Mouse (Mus musculus) right cerebral cortex, postnatal 14 days (tissue): Measurements from ENCODE around the gene Srsf2.
"Not testable (repeated sequence)": the region's sequence is repeated elsewhere in the genome, so short reads cannot be mapped to it uniquely, and the experiment has no call there.

Experiments used
- DNase-seq: peaks from one replicate; pipeline ENCODE4 v3.0.0; 2022

The Srsf2 gene

DNA sequence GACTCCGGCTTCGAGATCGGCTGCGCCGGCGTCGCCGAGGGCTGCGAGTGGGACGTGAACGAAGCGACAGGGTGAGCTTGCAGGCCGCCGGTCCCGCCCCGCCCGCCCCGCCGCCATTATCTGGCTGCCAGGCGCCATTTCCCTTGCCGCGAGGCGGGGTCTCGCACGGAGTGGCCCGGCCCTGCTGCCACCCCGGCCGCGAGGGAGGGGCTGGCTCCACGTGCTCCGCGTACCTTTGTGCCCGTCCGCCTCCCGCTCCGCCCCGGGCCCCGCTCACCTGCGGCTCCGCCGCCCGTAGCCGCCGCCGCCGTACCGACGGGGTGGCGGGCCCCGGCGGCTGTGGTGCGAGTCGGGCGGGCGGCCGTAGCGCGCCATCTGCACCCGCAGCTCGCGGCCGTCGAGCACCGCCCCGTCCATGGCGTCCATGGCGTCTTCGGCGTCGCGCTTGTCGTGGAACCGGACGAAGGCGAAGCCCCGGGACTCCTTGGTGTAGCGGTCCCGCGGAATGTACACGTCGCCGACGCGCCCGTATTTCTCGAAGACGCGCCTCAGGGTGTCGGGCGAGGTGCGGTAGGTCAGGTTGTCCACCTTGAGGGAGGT lies 503 bp downstream of the Srsf2 start, which contains the start of gene Mfsd11:
Gene Mfsd11, plus strand, starts transcription at position 150 of the 600 bp plus-strand sequence.
- DNase-seq, result peak; percentile 79

DNA sequence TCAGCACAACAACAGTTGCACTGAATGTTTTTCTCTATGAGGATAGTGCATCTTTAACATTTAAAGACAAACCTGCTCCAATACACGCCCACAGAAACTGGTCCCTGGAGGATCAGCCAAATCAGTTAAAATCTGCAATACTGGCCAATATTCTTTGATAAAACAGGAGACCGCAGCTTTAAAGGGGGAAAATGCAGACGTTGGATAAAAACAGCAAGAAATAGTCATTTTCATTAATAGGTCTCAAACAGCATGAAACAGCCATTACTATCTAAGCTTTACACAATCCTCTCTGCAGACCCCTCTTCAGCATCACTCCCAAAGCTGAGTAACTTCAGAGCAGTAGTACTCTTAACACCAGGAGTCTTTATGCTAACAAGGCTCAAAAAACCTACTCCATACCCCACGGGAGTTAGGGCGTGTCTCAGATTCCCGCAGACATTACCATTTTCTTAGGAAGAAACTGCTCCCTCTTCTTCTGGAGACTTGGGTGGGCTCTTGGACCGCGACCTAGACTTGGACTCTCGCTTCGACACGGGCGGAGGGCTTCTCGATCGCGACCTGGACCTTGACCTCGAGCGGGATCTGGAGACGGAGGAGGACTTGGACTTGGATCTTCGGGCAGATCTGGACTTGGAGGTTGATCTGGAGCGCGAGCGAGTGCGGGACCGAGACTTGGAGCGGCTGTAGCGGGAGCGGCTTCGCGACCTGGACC lies 1.2 kb downstream of the Srsf2 start:
- DNase-seq, result no peak

DNA sequence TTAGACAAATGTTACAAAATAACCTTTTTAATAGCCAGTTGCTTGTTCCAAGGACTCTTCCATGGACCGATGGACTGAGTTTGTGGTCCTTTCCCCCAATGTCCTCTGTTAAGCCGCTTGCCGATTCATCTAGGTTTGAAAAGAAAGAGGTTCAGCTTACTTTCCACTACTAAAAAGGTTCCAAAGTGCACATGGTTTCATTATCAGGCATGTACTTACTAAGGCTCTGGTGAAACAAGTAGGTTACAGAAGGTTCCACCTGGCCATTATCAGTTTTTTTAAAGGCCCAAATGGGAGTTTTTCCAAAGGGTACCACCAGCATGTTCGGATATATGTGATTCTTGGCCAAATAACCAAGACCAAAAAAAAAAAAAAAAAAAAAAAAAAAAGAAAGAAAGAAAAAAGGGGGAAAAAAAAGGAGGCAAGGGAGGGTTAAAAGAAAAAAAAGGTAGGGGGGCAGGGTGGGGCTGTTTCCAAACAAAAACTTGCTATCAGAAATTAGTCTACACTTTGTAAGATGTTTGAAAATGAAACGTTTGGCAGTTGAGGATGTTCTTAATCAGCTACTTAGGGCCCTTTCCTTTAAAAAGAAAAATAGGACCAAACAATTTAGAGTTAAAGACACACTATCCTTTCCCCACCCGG lies 1.9 kb downstream of the Srsf2 start:
- DNase-seq, result no peak

DNA sequence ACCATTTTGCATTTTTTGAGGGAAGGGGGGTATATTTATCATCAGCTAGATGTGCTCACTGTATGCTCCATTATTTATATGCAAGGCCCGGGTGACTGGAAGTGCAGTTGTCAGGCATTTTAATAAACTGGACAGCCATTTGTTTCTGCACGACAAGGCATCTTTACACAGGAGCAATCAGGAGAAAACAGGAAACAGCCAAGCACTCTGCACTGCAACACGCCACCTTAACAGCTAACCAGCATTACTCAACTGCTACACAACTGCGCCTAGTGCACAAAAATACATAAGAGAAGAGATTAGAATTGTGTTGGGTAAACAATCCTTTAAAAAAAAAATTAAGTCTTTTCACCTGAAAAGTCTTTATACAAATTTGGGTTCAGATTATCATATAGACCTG lies 2.8 kb downstream of the Srsf2 start:
- no peak for DNase-seq

DNA sequence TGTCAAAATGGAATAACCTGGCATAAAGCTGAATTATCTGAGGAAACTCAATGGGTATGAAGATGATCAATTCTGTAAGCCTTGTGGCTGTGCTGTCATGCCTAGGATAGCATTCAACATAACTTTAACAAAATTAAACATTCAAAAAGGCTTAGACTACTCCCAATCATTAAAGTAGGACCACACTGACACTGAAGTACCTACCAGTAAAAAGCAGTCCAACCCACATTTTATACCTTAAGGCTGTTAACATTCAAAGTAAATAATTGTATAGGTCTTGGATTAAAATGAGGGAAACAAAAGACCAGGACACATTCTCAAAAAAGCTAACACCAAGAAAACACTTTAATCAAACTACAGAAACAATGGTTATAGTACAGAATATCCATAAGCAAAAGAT lies 3.3 kb downstream of the Srsf2 start:
- DNase-seq, result no peak

DNA sequence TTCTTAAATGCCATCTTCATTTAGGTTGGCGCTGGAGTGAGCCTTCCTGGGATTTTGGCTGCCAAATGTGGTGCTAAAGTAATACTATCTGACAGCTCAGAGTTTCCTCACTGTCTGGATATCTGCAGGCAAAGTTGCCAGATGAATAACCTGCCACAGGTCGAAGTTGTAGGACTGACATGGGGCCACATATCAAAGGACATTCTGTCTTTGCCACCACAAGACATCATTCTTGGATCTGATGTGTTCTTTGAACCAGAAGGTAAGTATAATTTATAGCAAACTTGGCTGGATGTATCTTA lies 4.1 kb downstream of the Srsf2 start:
- not testable (repeated sequence) for DNase-seq

DNA sequence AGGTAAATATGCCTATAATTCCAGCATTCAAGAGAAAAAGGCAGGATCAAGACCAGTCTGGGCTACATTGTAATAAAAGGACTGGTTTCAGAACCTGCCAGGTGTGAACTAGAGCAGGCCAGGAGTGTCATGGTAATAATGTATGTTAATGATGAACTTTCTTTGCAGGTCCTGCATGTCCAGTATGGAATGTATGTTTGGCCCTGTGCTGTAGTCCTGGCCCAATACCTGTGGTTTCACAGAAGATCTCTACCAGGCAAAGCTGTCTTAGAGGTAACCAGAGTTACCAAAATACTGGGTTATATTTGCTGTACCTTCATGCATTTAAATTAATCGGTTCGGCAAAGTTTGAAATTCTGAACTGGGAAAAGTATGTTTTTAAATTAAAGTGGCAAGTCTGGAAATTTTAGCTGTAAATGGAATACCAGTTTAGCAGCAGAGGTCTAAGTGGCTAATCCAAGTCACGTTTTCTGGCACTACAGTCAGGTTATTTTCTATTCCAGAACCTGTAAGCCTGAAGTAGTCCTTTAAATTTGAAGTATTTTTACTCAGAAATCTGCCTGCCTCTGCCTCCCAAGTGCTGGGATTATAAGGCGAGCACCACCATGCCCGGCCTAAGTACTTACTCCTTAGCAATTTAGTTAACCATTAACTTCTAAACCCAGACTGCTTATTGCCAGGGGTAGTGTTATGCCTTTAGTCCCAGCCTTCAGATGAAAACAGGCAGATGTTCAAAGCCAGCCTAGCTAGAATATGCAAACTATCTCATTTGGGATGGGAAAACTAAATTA lies 4.6 kb downstream of the Srsf2 start:
- DNase-seq, result no peak

DNA sequence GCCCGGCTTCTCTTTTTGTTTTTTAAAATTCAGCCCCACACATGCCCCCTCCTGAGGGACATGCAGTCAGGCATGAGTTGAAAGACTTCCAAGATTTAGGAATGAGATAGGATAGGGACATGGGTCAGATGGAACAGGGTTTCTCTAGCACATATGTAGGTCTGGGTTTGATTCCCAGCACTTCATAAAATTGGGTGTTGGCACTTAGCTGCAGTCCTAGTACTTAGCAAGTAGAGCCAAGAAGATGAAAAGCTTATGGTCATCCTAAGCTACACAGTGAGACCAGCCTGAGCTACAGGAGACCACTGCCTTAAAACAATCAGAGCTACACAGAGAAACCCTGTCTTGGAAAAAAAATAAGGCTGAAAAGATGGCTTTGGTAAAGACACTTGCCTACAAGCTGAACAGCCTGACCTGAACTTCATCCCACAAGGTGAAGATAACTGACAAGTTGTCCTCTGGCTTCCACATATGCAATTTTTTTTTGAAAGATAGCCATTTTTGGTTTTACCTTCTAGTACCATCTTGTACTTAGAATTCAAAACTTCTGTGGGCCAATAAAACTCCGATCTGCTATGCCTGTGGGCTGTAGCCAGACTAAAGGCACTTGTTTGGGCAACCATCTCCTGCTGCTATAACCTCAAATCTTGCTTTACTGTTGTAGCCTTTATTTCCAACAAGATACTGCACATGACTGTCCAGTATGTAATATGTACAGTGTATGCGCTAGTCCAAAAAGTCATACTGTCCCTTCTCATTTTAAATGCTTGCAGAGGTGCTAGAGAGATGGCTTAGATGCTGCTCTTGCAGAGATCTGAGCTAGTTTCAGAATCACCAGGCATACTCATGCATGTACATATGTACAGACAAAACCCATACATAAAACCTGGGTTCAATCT lies 5.5 kb downstream of the Srsf2 start:
- no peak for DNase-seq

DNA sequence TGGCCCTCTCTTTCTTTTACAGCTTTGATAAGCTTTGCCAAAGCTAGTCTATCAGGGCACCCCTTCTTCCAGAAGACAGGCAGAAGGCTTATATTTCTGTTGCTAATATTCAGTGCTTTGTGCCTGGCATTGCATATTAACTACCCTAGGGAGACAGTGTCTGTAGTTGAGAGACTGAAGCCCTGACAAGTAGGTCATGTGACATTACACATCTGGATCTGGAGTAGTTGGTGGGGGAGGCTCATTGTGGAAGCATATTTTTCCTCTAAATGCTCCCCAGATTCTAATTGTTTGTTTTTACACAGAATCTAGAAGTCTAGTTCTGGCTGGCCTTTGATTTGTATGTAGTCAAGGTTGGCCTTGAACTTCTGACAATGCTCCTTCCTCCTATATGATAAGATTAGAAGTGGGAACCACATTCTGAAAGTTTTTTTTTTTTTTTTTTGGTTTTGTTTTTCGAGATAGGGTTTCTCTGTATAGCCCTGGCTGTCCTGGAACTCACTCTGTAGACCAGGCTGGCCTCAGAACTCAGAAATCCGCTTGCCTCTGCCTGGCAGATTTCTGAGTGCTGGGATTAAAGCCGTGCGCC lies 6.2 kb downstream of the Srsf2 start:
- no peak for DNase-seq

DNA sequence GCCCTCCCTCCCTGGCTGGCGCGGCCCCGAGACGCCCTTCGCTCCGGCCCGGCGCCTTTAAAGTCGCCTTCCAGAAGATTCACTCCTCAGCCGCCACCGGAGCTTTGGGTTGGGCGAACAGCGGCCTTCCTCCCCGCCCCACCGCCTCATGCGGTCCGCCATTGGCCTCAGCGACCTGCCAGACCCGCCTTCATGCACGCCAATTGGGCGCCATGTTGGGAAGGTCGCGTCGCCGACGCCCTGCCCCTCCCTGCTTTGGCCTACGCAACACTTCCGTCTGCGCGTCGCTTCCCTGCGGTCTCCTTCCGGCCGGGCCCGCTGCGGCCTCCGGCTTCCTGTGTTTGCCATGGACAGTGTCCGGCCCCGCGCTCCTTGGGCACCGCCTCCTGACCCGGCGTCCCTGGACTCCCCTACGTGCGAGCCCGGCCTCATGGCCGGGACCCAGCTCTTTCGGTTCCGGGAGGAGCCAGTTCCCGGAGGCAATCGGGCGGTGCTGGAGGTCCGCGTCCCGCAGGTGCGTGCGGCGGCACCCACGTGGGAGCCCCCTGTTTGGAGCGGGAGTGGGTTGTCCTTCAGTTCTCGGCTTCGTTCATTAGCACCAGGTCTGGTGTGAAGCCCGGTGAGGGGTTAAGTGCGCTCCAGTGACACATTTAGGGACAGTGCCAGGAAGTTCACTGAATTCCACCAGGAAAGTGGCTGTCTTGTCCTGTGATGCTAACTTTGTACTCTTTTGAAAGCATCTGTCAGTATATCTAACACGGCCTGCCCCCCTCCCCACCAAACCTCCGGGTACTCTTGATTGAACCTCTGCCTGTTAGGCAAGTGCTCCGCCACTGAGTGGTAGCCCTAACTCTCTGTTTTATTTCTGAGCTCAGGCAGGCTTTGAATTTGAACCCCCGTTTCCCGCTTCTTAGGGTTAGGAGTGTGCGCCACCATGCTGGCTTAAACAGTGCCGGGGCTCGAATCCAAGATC lies 9.3 kb downstream of the Srsf2 start, which contains the start of the genes Mettl23 and Jmjd6:
Gene Mettl23, plus strand, starts transcription at position 18 of the 973 bp plus-strand sequence.
Gene Jmjd6, minus strand, starts transcription at position 189 of the 973 bp plus-strand sequence.
- DNase-seq, result peak; percentile 97

DNA sequence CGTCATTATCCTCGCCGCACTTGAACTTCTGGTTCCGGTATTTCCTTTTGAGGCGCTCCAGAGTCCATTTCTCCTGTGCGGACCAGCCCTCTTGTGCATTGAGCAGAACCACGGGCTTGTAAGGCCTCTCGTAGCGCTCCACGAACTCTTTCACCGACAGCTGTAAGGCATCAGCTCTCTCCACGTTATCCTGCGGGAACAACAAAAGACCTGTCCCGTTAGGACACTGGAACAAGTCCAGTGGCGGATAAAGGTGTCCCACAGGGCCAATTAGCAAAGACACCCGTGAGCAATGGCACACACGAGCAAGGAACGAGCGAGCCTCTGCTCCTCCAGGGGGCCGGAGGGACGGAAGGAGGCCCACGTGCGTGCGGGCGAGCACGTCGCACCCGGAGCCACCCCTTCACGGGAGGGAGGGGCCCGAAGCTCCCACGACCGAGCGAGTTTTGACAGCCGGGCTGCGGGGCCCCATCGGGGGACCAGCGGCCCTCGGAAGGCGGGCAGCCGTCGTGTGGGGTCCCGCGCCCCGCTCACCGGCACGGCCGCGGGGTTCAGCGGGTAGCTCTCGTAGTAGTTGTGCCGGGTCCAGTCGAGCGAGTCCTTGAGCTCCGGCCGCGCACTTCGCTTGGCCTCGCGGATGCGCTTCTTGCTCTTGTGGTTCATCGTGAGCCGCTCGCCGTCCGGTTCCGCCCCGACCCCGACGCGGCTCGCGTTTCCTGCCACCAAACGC lies 10.2 kb downstream of the Srsf2 start:
- DNase-seq, result peak; percentile 72

DNA sequence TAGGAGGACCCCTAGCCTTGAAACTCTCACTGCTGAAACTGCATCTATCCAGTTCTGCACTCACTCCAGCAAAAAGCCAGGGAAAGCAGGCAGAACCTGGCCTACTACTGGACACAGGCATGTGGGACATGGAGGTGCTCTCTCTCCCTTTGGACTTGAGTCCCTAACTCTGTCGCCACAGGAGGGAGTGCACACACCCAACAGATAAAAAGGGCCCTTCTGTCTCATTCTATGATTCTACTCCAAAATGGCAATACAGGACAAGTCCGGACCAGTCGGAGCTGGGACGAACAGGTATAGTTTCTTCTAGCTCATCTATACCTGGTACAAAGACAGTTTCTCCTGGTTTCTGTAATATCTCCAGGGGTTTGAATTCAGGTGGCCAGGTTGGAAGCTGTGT lies 12.1 kb downstream of the Srsf2 start:
- no peak for DNase-seq

DNA sequence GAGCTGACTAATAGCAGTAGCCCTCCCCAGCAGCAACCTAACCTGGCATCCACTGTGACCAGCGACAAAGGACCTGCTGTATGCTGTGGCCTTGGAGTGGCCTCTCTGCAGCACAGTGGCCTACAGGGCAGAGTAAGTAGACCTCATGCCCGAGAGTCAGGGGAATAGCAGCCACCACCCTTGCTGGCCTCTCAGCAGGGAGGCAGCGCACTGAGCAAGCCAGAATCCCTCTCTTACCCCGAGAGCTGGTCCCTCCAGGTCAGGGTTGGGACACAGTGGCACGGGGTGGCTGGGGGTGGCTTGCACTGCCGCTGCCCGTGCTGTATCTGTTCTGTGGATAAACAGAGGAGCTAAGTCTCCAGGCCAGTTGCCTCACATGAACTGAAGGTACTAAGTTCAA lies 13.3 kb downstream of the Srsf2 start:
- no peak for DNase-seq

DNA sequence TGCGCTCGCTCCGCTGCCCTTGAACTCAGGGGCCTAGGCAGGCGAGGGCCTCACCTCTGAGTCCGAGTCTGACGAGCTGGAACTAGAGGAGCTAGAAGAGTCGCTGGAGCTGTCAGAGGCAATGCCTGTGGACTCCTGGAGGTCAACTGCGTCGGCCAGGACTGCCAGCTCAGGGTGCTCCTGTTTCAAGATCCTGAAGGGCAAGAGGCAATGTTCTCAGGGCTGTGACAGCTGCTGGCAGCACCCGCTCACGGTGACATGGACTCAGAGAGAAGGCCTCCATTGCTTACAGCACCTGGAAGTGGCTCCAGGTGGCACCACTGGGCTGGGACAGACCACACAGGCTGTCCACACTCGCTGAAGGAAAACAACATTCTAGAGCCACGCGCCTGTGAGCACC lies 14.0 kb downstream of the Srsf2 start:
- DNase-seq, result no peak

DNA sequence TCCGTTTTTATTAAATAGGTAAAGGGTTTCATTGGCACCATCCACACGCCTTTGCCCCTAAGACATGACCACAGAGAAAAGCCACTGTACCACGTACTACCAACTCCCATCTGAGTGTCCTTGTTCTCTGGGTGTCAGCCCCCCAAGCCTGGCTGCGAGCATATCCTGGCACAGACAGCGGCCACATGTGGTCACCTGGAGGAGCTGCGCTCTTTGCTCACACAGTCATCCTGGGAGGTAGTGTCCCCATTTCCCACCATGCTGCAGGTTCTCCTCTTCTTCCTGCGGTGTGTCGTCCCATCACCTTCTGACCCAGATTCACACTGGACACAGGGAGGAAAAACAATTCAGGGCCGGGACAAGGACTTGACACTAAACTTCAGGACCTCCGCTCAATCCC lies 15.5 kb downstream of the Srsf2 start:
- DNase-seq, result no peak

DNA sequence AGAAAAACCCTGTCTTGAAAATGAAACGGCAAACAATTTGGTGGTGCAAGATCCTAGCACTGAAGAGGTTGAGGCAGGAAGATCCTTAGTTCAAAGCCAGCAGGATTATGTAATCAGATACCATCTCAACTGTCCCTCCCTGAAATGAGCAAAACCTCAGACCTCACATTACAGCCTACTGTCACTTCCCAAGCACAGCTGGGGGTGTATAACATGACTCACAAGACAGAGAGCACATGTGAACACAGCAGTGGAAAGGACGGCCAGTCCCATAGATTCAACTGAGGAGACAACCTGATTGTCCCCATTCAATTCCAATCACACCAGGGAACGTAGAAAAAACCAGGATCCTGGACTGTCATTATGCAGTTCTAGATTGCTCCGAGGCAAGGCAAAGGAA lies 16.6 kb downstream of the Srsf2 start:
- DNase-seq, result no peak

DNA sequence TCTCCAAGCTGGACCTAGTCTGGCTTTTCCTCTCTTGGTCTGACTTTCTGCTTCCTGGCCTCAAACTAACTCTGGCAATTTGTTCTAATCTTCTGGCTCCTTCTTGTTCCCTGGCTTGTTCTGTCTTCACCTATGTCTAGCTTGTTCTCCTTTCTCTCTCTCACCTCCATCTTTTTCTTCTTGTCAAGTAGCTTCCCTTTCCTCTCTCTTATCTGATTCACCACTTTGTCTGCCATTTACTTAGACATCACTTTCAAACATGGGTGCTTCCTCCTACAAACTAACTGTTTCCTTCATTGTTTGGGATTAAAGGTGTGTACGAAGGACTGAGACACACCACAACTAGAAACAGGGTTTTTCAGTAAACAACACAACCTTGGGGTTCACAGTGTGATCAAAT lies 17.9 kb downstream of the Srsf2 start:
- DNase-seq, result no peak

DNA sequence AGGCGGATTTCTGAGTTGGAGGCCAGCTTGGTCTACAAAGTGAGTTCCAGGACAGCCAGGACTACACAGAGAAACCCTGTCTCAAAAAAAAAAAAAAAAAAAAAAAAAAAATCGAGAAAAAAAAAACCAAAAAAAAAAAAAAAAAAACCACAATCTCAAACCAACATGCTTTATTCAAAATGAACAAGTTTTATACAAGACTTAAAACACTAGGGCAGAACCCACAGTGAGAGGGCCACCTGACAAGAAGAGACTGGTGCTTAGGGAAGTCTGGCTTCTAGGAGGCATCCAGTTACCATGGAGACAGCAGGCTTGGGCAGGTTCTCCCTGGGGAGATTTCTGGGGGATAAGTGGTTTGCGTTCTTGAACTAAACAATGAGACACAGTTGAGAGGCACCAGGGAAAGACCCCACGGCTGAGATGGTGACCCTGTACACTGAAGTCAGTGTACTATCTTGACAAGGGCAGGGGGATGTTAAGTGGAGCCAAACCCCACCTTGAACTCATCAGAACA lies 20.7 kb downstream of the Srsf2 start:
- DNase-seq, result no peak

DNA sequence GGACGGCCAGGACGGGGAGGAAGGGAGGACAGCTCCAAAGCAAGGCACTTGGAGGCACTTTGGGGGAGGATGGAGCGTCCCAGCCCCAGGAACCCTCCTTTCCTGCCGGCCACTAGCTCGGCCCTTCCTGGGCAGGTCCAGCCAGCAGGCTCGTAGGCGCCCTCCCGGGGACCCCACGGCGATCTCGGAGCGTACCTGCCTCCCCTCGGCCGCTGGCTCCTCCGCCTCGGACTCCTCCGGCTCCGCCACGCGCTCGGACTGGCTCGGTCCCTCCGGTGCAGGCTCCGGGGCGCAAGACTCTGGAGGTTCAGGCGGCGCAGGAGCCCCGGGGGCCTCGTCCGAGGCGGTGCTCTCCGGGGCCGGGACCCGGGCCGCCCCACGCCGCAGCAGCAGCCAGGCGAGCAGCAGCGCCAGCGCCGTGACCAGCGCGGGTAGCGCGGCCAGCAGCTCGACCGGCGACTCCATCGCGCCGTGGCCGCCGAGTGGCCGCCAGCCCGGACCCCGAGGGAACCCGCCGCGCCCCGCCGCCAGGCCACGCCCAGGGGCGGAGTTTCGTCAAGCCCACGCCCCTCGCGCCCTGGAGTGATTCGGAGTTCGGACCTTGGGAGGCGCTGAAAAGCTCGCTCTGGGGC lies 25.2 kb downstream of the Srsf2 start, which contains the start of gene Mxra7:
Gene Mxra7, minus strand, starts transcription at position 513 of the 632 bp plus-strand sequence.
- peak; percentile 66 for DNase-seq
